Mouse (Mus musculus): ENCODE results near the gene Syvn1. TPM values are rescaled to one million over a fixed set of nuclear protein-coding genes. Genes with fewer than 3 reads are reported as not detected.

The Syvn1 gene
- total RNA-seq, 1 experiment: 29.6 TPM

DNA sequence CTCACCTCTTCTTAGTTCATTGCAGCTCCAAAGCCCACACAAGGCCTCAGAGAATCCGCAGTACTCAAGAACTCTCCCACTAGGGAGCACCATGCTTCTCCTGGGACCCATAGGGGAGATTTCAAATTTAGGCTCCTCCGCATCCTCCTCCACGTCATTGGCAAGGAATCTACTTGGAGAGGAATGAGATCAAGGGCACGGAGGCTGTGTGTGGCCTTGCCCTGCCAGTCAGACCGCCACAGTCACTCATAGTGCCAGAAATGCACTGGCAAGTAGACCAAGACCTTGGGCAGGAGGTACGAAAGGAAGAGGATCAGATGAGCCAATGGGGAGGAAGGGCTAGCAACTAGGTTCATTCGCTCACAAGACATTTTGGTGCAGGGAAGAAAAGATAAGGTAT is 22.4 kb upstream of the Syvn1 start:
- in situ Hi-C loops (cut with MboI; ENCODE audit: low sequenced_read_pairs in 2 of 2, unreplicated experiment in 2 of 2): no loop called here
- TF ChIP-seq ZNF384 (IDR thresholded peaks at IDR 0.05; ENCODE audit: low read depth, low read length) (no peak), CHD2 (IDR thresholded peaks at IDR 0.05; ENCODE audit: low read depth, low read length) (no peak), ZC3H11A (IDR thresholded peaks at IDR 0.05; ENCODE audit: borderline replicate concordance, low read depth, low read length) (no peak), MAFK (IDR thresholded peaks at IDR 0.05; ENCODE audit: insufficient read depth, low read depth, low read length) (no peak), HCFC1 (IDR thresholded peaks at IDR 0.05; ENCODE audit: borderline replicate concordance, insufficient read depth, low read length) (no peak)
- peaks cover 0 to 5% of the 10 kb centered on the region in 2 experiments; a peak in 1 of 4 replicates for H3K4me1 ChIP-seq (ENCODE audit: control insufficient read depth in 2 of 2, insufficient read depth in 2 of 2, low read length in 2 of 2, poor library complexity in 1 of 2)
- no peak overlapping the region for H3K9ac ChIP-seq (ENCODE audit: insufficient read depth, low read depth, low read length, poor library complexity, severe bottlenecking)
- H3K9me3 ChIP-seq (ENCODE audit: control insufficient read depth, insufficient read depth, low read depth, low read length): no peaks in the 10 kb centered on the region
- peak overlapping the region in 1 of 2 experiments; percentile 31; a peak in 1 of 4 replicates for H3K4me3 ChIP-seq (ENCODE audit: insufficient read depth in 1 of 2, low read depth in 1 of 2, low read length in 2 of 2, poor library complexity in 1 of 2, severe bottlenecking in 1 of 2)
- DNase-seq (ENCODE audit: low read depth, low spot score): no peak
- H3K27ac ChIP-seq (ENCODE audit: insufficient read depth, low read depth, low read length, poor library complexity, severe bottlenecking): no peak overlapping the region
- no peaks in the 10 kb centered on the region for H3K36me3 ChIP-seq (ENCODE audit: control insufficient read depth, insufficient read depth, low read length, poor library complexity, severe bottlenecking)

DNA sequence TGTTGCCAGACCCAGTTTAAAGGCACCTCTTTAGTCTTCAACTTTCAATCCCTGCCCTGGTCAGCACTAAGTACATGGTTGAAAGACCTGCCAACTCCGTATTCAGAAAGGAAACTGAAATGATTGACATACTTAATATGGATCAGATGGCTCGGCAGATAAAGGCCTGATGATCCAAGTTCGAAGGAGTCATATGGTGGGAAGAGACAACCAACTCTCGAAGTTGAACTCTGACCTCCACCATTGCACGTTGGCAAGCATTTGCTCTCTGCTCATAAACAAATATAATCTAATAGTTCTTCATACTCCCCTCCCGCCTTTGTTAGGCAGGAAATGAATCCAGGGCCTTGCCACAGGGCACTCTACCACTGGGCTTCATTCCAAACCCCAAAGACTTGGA is 17.4 kb upstream of the Syvn1 start:
- Histone ChIP-seq H3K36me3 (ENCODE audit: control insufficient read depth, insufficient read depth, low read length, poor library complexity, severe bottlenecking) (no peaks in the 10 kb centered on the region), H3K4me1 (ENCODE audit: control insufficient read depth in 2 of 2, insufficient read depth in 2 of 2, low read length in 2 of 2, poor library complexity in 1 of 2) (peaks cover 16 to 17% of the 10 kb centered on the region in 2 experiments), H3K9me3 (ENCODE audit: control insufficient read depth, insufficient read depth, low read depth, low read length) (no peaks in the 10 kb centered on the region), H3K9ac (ENCODE audit: insufficient read depth, low read depth, low read length, poor library complexity, severe bottlenecking) (no peak overlapping the region), H3K4me3 (ENCODE audit: insufficient read depth in 1 of 2, low read depth in 1 of 2, low read length in 2 of 2, poor library complexity in 1 of 2, severe bottlenecking in 1 of 2) (no peak overlapping the region), H3K27ac (ENCODE audit: insufficient read depth, low read depth, low read length, poor library complexity, severe bottlenecking) (no peak overlapping the region)
- no peak for TF ChIP-seq ZNF384 (IDR thresholded peaks at IDR 0.05; ENCODE audit: low read depth, low read length)
- TF ChIP-seq MAFK (IDR thresholded peaks at IDR 0.05; ENCODE audit: insufficient read depth, low read depth, low read length): no peak
- TF ChIP-seq CHD2 (IDR thresholded peaks at IDR 0.05; ENCODE audit: low read depth, low read length): no peak
- no peak for TF ChIP-seq ZC3H11A (IDR thresholded peaks at IDR 0.05; ENCODE audit: borderline replicate concordance, low read depth, low read length)
- TF ChIP-seq HCFC1 (IDR thresholded peaks at IDR 0.05; ENCODE audit: borderline replicate concordance, insufficient read depth, low read length): no peak
- in situ Hi-C loops (cut with MboI; ENCODE audit: low sequenced_read_pairs in 2 of 2, unreplicated experiment in 2 of 2): no loop called here
- DNase-seq (ENCODE audit: low read depth, low spot score): no peak

- H3K4me1 ChIP-seq (ENCODE audit: control insufficient read depth in 2 of 2, insufficient read depth in 2 of 2, low read length in 2 of 2, poor library complexity in 1 of 2): peaks cover 16 to 17% of the 10 kb centered on the region in 2 experiments
- H3K9me3 ChIP-seq (ENCODE audit: control insufficient read depth, insufficient read depth, low read depth, low read length): no peaks in the 10 kb centered on the region
- H3K27ac ChIP-seq (ENCODE audit: insufficient read depth, low read depth, low read length, poor library complexity, severe bottlenecking): no peak overlapping the region
- TF ChIP-seq HCFC1 (IDR thresholded peaks at IDR 0.05; ENCODE audit: borderline replicate concordance, insufficient read depth, low read length): no peak
- no peak for TF ChIP-seq ZNF384 (IDR thresholded peaks at IDR 0.05; ENCODE audit: low read depth, low read length)
- TF ChIP-seq CHD2 (IDR thresholded peaks at IDR 0.05; ENCODE audit: low read depth, low read length): no peak
- no peak for TF ChIP-seq ZC3H11A (IDR thresholded peaks at IDR 0.05; ENCODE audit: borderline replicate concordance, low read depth, low read length)
- no peak for TF ChIP-seq MAFK (IDR thresholded peaks at IDR 0.05; ENCODE audit: insufficient read depth, low read depth, low read length)
- in situ Hi-C loops (cut with MboI; ENCODE audit: low sequenced_read_pairs in 2 of 2, unreplicated experiment in 2 of 2): no loop called here
- no peak overlapping the region; a peak in 1 of 4 replicates for H3K4me3 ChIP-seq (ENCODE audit: insufficient read depth in 1 of 2, low read depth in 1 of 2, low read length in 2 of 2, poor library complexity in 1 of 2, severe bottlenecking in 1 of 2)
- H3K9ac ChIP-seq (ENCODE audit: insufficient read depth, low read depth, low read length, poor library complexity, severe bottlenecking): no peak overlapping the region
- no peaks in the 10 kb centered on the region for H3K36me3 ChIP-seq (ENCODE audit: control insufficient read depth, insufficient read depth, low read length, poor library complexity, severe bottlenecking)
- DNase-seq (ENCODE audit: low read depth, low spot score): no peak
These were observed 16.9 kb upstream of the Syvn1 start for GRCm38 (mm10) chr19:6029426-6029825.

GRCm38 (mm10) chr19:6030520-6031280 is 15.7 kb upstream of the Syvn1 start:
- no peak overlapping the region for H3K4me3 ChIP-seq (ENCODE audit: insufficient read depth in 1 of 2, low read depth in 1 of 2, low read length in 2 of 2, poor library complexity in 1 of 2, severe bottlenecking in 1 of 2)
- in situ Hi-C loops (cut with MboI; ENCODE audit: low sequenced_read_pairs in 2 of 2, unreplicated experiment in 2 of 2): no loop called here

More at GRCm38 (mm10) chr19:6030520-6031280, 15.7 kb upstream of the Syvn1 start:
- no peak overlapping the region for H3K9ac ChIP-seq (ENCODE audit: insufficient read depth, low read depth, low read length, poor library complexity, severe bottlenecking)
- no peaks in the 10 kb centered on the region for H3K36me3 ChIP-seq (ENCODE audit: control insufficient read depth, insufficient read depth, low read length, poor library complexity, severe bottlenecking)
- peaks cover 16 to 17% of the 10 kb centered on the region in 2 experiments for H3K4me1 ChIP-seq (ENCODE audit: control insufficient read depth in 2 of 2, insufficient read depth in 2 of 2, low read length in 2 of 2, poor library complexity in 1 of 2)
- no peak for DNase-seq (ENCODE audit: low read depth, low spot score)
- no peaks in the 10 kb centered on the region for H3K9me3 ChIP-seq (ENCODE audit: control insufficient read depth, insufficient read depth, low read depth, low read length)
- TF ChIP-seq CHD2 (IDR thresholded peaks at IDR 0.05; ENCODE audit: low read depth, low read length): no peak
- TF ChIP-seq HCFC1 (IDR thresholded peaks at IDR 0.05; ENCODE audit: borderline replicate concordance, insufficient read depth, low read length): no peak
- TF ChIP-seq ZC3H11A (IDR thresholded peaks at IDR 0.05; ENCODE audit: borderline replicate concordance, low read depth, low read length): no peak
- TF ChIP-seq ZNF384 (IDR thresholded peaks at IDR 0.05; ENCODE audit: low read depth, low read length): no peak
- no peak for TF ChIP-seq MAFK (IDR thresholded peaks at IDR 0.05; ENCODE audit: insufficient read depth, low read depth, low read length)
- H3K27ac ChIP-seq (ENCODE audit: insufficient read depth, low read depth, low read length, poor library complexity, severe bottlenecking): 0 out of 2 replicates have a peak overlapping the region, but pooled peaks have one; percentile 4

All from ES-E14 (cell line).